36 mouse cellular contexts compared by ENCODE assay signal in genomic region chr5:9692333-9692732, GRCm38 (mm10). TPM values are rescaled to one million over a fixed set of nuclear protein-coding genes. Genes with fewer than 3 reads are reported as not detected.
"Had no signal": no experiment of that assay in that cellular context is flagged by ENCODE, and none has a peak within 500 bp of the region (broad histone marks: within the 10 kb centered on the region; RNA-seq: fewer than 3 reads in every experiment).

No protein-coding gene starts in this region.

- H3K4me3 ChIP-seq: limb, embryonic 10.5 days; limb, embryonic 12.5 days; limb, embryonic 13.5 days; limb, embryonic 15.5 days; liver, embryonic 12.5 days; liver, embryonic 13.5 days; liver, embryonic 15.5 days; lung, embryonic 15.5 days; megakaryocyte, embryonic 14.5 days; midbrain, embryonic 10.5 days; midbrain, embryonic 12.5 days; midbrain, embryonic 13.5 days; midbrain, embryonic 15.5 days; myocyte; neural tube, embryonic 12.5 days had no signal

- H3K27ac ChIP-seq: limb, embryonic 10.5 days; limb, embryonic 12.5 days; limb, embryonic 13.5 days; limb, embryonic 15.5 days; liver, embryonic 12.5 days; liver, embryonic 13.5 days; liver, embryonic 14.5 days; liver, embryonic 15.5 days; lung, embryonic 15.5 days; macrophage; midbrain, embryonic 10.5 days; midbrain, embryonic 12.5 days; midbrain, embryonic 13.5 days; midbrain, embryonic 15.5 days; neural tube, embryonic 12.5 days had no signal

- DNase-seq: left cerebral cortex, postnatal 4 days; liver; liver, embryonic 13.5 days; liver, postnatal 0 days; lung, adult 18-20 months; lung, adult 2 months; lung, embryonic 14.5 days; lung, postnatal 10 days; lung, postnatal 14 days; lung, postnatal 36 days; lung, postnatal 4 days; midbrain, embryonic 14.5 days had no signal

- ATAC-seq: liver, embryonic 12.5 days; liver, postnatal 0 days; lung, postnatal 0 days; midbrain, embryonic 13.5 days; midbrain, embryonic 15.5 days; midbrain, embryonic 16.5 days had no signal

RNA-seq across cellular contexts. Expression of gene Grm3, which starts 32.6 kb away (rescaled TPM):
- total RNA-seq: liver, adult 2 months; megakaryocyte progenitor cell, adult 5-6 weeks; megakaryocyte, adult 5-6 weeks; megakaryocyte-erythroid progenitor cell, adult 5-6 weeks; monocyte, adult 5-6 weeks had no signal
- polyA plus RNA-seq: limb, embryonic 10.5 days; limb, embryonic 11.5 days; liver, adult 2 months; liver, embryonic 12.5 days; liver, postnatal 0 days; lung, adult 2 months; macrophage; myocyte had no signal
